Mouse (Mus musculus) hindbrain, postnatal 0 days (tissue): Measurements from ENCODE around the gene Cyp1b1. TPM values are rescaled to one million over a fixed set of nuclear protein-coding genes. Genes with fewer than 3 reads are reported as not detected.

ENCODE experiments used
- ATAC-seq: fragments of 200-750 bp; cut with Nextera tagmentation; 2 replicates; pipeline ENCODE4 v1.8.0; 2017; ENCODE audit warnings: mild to moderate bottlenecking, moderate TSS enrichment, moderate library complexity
- DNase-seq: peaks from one replicate; pipeline ENCODE4 v3.0.0-alpha.2; 2015; ENCODE audit warnings: low spot score
- H3K27ac ChIP-seq: fragments of 300-500 bp; sonication (generic); 2 replicates; pipeline ENCODE4 v1.5.1; 2014; ENCODE audit warnings: mild to moderate bottlenecking
- H3K27me3 ChIP-seq: fragments of 300-500 bp; sonication (generic); 2 replicates; pipeline ENCODE4 v1.6.1; 2014; ENCODE audit warnings: low read length, mixed read lengths; ENCODE audit not compliant: insufficient read depth
- H3K36me3 ChIP-seq: fragments of 300-500 bp; sonication (generic); 2 replicates; pipeline ENCODE4 v1.6.1; 2014; ENCODE audit warnings: low read length, mixed read lengths; ENCODE audit not compliant: insufficient read depth
- H3K4me1 ChIP-seq: fragments of 300-500 bp; sonication (generic); 2 replicates; pipeline ENCODE4 v1.6.1; 2014; ENCODE audit warnings: antibody characterized with exemption, low read length, mixed read lengths; ENCODE audit not compliant: insufficient read depth
- H3K4me2 ChIP-seq: fragments of 300-500 bp; sonication (generic); 2 replicates; pipeline ENCODE4 v1.6.1; 2014; ENCODE audit warnings: low read depth, mild to moderate bottlenecking, low read length, moderate library complexity, mixed read lengths
- H3K4me3 ChIP-seq: fragments of 300-500 bp; sonication (generic); 2 replicates; pipeline ENCODE4 v1.5.1; 2014; ENCODE audit warnings: low read length
- H3K9ac ChIP-seq: fragments of 300-500 bp; sonication (generic); replicated peaks from 2 replicates; pipeline ENCODE4 v1.6.1; 2014; ENCODE audit warnings: mild to moderate bottlenecking, low read length, moderate library complexity, mixed read lengths
- H3K9me3 ChIP-seq: fragments of 300-500 bp; sonication (generic); 2 replicates; pipeline ENCODE4 v1.6.1; 2016; ENCODE audit warnings: low read length, mixed read lengths
- CTCF ChIP-seq: IDR thresholded peaks from 2 replicates; pipeline ENCODE4 v1.5.1; 2016; ENCODE audit warnings: antibody characterized with exemption, control low read depth, low read depth
- WGBS: fragments of 180-500 bp; shearing (Covaris S2); extraction: QIAGEN DNeasy Blood & Tissue Kit; methylation state at CpG from one replicate; pipeline ENCODE4 v1.1.7; 2014; 5-methylcytosine and 5-hydroxymethylcytosine counted together
- polyA plus RNA-seq: library from polyadenylated mRNA; unstranded; fragments of >200 nt; fragmentation: Nextera tagmentation; extraction: Ambion mirVana; gene quantifications from 2 replicates; pipeline ENCODE4 v1.2.1, GENCODE M21; 2015
- total RNA-seq: library from RNA; depleted of rRNA; stranded (reverse); fragments of >200 nt; gene quantifications from 2 replicates; pipeline ENCODE4 v1.2.3, GENCODE M21; 2014

Cyp1b1 gene
- total and polyA plus RNA-seq, 2 experiments from 2014 or later, result 6.5 to 12.8 TPM

DNA sequence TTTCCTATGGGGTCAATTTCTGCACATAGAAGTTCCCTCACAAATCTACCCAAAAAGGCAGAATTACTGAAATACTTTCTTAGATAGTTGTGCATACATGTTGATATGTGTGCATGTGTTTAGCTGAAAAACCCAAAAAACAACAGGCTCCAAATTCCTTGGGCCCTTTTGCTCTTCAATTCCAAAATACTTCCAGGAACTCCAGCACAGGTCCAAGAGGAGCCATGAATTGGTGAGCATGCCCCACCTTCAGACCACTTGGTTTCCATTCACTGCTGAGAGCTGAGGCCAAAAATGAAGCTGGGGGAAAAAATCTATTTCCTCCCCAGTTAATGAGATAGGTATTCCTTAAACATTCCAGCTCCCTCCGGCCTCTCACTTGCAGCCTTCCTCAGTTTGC lies 5.1 kb downstream of the Cyp1b1 start:
- Histone ChIP-seq H3K27ac (no peak overlapping the region), H3K4me2 (no peak overlapping the region), H3K27me3 (peaks cover 36% of the 10 kb centered on the region), H3K9ac (no peak overlapping the region), H3K4me3 (no peak overlapping the region), H3K4me1 (no peaks in the 10 kb centered on the region; the same call in 1 of the 2 replicates), H3K36me3 (no peaks in the 10 kb centered on the region), H3K9me3 (no peaks in the 10 kb centered on the region)
- no peak for TF ChIP-seq CTCF
- 58% methylated on average over 1 of the region's 1 CpGs for WGBS
- DNase-seq, result no peak
- ATAC-seq, result no peak

DNA sequence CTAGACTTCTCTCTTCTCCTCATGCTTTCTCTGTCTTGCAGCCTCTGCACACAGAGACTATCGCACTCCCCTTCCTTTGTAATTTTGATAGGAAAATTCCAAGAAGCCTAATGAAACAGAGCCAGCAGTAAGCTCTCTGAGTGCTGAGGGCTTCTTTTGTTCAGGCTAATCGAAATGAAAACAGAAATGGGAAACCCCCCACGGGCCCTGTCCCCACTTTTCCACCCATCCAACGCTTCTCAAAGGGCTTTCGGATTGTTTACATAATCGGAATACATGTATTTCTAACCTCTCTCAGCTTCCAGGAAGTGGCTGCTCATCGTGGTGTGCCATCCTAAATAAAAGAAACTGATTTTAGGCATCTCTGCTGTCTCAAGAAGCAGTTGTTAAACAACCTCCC lies 6.7 kb downstream of the Cyp1b1 start:
- Histone ChIP-seq H3K27me3 (peaks cover 21% of the 10 kb centered on the region), H3K4me3 (no peak overlapping the region), H3K36me3 (no peaks in the 10 kb centered on the region), H3K4me1 (no peaks in the 10 kb centered on the region), H3K4me2 (no peak overlapping the region), H3K9me3 (no peaks in the 10 kb centered on the region), H3K9ac (no peak overlapping the region), H3K27ac (no peak overlapping the region)
- ATAC-seq, result no peak
- WGBS, result 30% methylated on average over 7 of the region's 7 CpGs
- DNase-seq, result no peak
- TF ChIP-seq CTCF, result no peak

DNA sequence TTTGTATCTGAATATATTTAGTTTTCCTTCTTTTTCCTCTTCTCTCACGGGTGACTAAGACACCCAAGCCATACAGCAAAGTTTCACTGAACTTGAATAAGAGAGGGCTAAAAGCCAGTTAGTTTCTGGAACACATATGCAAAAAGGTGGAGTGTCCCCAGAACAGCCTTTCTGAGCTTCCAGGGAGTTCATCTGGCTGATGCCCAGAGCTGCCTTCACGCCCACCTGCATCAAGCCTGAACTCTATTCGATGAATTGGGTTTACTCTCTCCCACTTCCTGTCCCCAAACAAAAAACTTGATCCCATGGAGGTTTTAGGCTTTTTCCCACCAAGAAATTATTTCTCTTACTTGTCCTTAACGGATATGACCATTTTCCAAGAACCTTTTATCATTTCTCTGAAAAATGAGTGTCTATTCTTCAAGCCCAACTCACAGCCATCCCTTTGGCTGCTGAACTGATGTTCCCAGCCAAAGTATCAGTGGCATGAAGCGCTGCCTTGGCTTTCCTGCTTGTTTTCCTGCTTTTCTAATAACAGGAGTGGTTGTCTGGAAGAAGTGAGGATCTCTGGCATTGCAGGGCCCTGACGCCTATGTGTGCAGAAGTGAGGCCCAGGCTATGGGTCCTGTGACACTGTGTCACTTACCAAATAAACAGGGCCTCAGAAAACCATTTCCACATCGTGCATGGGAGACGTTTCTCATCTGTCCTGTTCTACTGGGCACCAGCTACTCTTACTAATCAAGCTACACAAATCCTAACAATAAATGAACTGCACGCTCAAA lies 9.0 kb downstream of the Cyp1b1 start:
- Histone ChIP-seq H3K4me2 (no peak overlapping the region), H3K9me3 (no peaks in the 10 kb centered on the region), H3K4me3 (no peak overlapping the region), H3K4me1 (no peaks in the 10 kb centered on the region), H3K27me3 (no peaks in the 10 kb centered on the region; the same call in 1 of the 2 replicates), H3K27ac (no peak overlapping the region), H3K9ac (no peak overlapping the region), H3K36me3 (no peaks in the 10 kb centered on the region)
- WGBS, result 66% methylated on average over 9 of the region's 9 CpGs
- TF ChIP-seq CTCF, result no peak
- ATAC-seq (no peak), DNase-seq (no peak)

DNA sequence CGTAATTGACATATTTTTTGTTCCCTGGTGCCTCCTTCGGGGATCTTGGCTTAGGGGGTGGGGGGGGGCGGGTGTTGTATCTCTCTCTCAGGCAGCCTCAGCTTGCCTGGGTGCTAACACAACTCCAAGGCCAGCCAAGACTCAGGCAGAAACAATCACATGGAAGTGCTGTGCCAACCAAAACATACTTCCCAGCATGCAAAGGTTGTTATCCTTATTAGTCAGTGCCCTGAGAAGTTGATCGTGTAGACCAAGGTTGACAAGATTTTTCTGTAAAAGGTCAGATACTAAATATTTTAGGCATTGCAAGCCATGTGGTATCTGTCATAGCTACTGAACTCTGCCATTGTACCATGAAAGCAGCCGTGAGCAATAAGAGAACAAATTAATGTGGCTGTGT lies 14.0 kb downstream of the Cyp1b1 start:
- no peak overlapping the region for H3K27ac ChIP-seq
- 85% methylated on average over 5 of the region's 5 CpGs for WGBS
- no peak overlapping the region for H3K9ac ChIP-seq
- ATAC-seq (no peak), DNase-seq (no peak)
- H3K4me1 ChIP-seq, result no peaks in the 10 kb centered on the region
- H3K4me3 ChIP-seq, result no peak overlapping the region
- H3K36me3 ChIP-seq, result no peaks in the 10 kb centered on the region
- no peaks in the 10 kb centered on the region for H3K9me3 ChIP-seq
- no peak for TF ChIP-seq CTCF
- H3K27me3 ChIP-seq, result no peaks in the 10 kb centered on the region
- no peak overlapping the region for H3K4me2 ChIP-seq

DNA sequence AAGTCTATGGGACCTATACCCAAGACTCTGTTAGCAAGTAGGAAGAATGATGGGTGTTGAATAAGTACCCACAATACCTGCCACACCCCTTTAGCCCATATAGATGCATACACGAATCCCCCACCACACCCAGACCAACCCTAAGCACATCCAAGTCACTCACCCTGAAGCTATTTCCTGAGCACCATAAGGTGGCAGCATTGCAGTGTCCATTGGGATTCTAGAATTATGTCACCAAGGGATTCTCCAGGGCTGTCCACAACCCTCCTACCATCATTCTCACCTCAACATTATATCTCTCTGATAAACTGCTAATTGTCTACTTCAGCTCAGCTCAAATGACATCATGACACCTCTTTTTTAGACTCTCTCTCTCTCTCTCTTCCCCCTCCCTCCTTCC lies 15.7 kb downstream of the Cyp1b1 start:
- no peak overlapping the region for H3K4me3 ChIP-seq
- peak; percentile 46 for DNase-seq
- WGBS, result 38% methylated on average over 1 of the region's 1 CpGs

DNA sequence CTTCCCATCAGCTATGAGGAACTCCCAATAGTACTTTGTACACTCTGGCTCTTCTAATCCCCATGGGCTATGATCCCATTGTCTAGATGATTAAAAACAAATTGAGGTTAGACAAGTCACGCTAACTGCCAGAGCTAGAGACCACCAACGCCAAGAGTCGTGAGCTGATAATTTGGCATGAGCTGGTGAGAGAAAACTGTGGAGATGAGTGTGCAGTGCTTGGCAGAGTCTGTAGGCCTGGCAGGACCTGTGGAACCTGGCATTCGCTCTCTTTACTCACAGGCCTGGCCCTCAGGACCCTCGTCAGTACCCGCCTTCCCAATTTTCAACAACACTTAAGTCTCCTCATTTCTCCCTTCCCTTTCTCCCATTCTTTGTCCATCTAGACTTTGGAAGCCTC lies 19.3 kb downstream of the Cyp1b1 start:
- DNase-seq, result no peak
- no peak overlapping the region for H3K9ac ChIP-seq
- TF ChIP-seq CTCF, result no peak
- no peak overlapping the region for H3K27ac ChIP-seq
- H3K36me3 ChIP-seq, result no peaks in the 10 kb centered on the region
- H3K4me3 ChIP-seq, result no peak overlapping the region
- 66% methylated on average over 6 of the region's 6 CpGs for WGBS
- H3K4me1 ChIP-seq, result no peaks in the 10 kb centered on the region
- no peaks in the 10 kb centered on the region for H3K27me3 ChIP-seq
- H3K4me2 ChIP-seq, result no peak overlapping the region
- no peak for ATAC-seq
- no peaks in the 10 kb centered on the region for H3K9me3 ChIP-seq

More for the DNA sequence above, 15.7 kb downstream of the Cyp1b1 start:
- Histone ChIP-seq H3K27me3 (no peaks in the 10 kb centered on the region), H3K9me3 (no peaks in the 10 kb centered on the region), H3K4me2 (no peak overlapping the region), H3K36me3 (no peaks in the 10 kb centered on the region), H3K27ac (no peak overlapping the region), H3K4me1 (no peaks in the 10 kb centered on the region), H3K9ac (no peak overlapping the region)
- peak; percentile 69 for TF ChIP-seq CTCF
- peak; percentile 45; the same call in 1 of the 2 replicates for ATAC-seq

DNA sequence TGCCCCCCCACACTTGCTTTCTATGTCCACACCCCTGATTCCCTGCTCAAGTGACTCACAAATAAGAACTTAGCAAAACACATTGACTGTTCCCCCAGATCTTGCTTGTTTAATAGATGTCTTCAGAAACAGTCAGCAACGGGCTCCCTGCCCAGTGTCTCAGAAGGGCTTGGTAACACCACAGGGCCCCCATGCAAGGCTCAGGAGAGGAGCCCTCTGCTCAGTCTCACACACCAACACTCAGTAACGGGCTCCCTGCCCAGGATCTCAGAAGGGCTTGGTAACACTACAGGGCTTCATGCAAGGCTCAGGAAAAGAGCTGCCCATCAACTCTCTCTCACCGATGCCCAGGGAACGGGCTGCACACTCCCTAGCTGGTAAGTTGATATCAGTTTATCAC lies 19.8 kb downstream of the Cyp1b1 start:
- TF ChIP-seq CTCF, result no peak
- no peak overlapping the region for H3K27ac ChIP-seq
- H3K9ac ChIP-seq, result no peak overlapping the region
- no peak overlapping the region for H3K4me2 ChIP-seq
- DNase-seq (no peak), ATAC-seq (no peak)
- 73% methylated on average over 4 of the region's 4 CpGs for WGBS
- no peaks in the 10 kb centered on the region for H3K9me3 ChIP-seq
- H3K27me3 ChIP-seq, result no peaks in the 10 kb centered on the region
- H3K4me1 ChIP-seq, result no peaks in the 10 kb centered on the region
- no peaks in the 10 kb centered on the region for H3K36me3 ChIP-seq
- H3K4me3 ChIP-seq, result no peak overlapping the region
